Mouse (Mus musculus) forebrain, embryonic 11.5 days (tissue): ENCODE data around the gene Ric1. TPM values are rescaled to one million over a fixed set of nuclear protein-coding genes. Genes with fewer than 3 reads are reported as not detected.

ENCODE experiments used
- ATAC-seq: fragments of 200-750 bp; cut with Nextera tagmentation; replicated peaks from 2 replicates; pipeline ENCODE4 v1.8.0; 2017; ENCODE audit warnings: moderate TSS enrichment; ENCODE audit not compliant: low FRiP score
- DNase-seq: peaks from one replicate; pipeline ENCODE4 v3.0.0-alpha.2; 2017; ENCODE audit warnings: low spot score
- H3K27ac ChIP-seq: fragments of 300-500 bp; sonication (generic); 2 replicates; pipeline ENCODE4 v1.5.1; 2014; ENCODE audit warnings: low read depth, low read length
- H3K27me3 ChIP-seq: fragments of 300-500 bp; sonication (generic); 2 replicates; pipeline ENCODE4 v1.6.1; 2014; ENCODE audit warnings: mild to moderate bottlenecking, low read length, mixed read lengths; ENCODE audit not compliant: control insufficient read depth, insufficient read depth
- H3K36me3 ChIP-seq: fragments of 300-500 bp; sonication (generic); 2 replicates; pipeline ENCODE4 v1.6.1; 2014; ENCODE audit warnings: mild to moderate bottlenecking, low read length, moderate library complexity, mixed read lengths; ENCODE audit not compliant: control insufficient read depth, insufficient read depth
- H3K4me1 ChIP-seq: fragments of 300-500 bp; sonication (generic); replicated peaks from 2 replicates; pipeline ENCODE4 v1.6.1; 2014; ENCODE audit warnings: low read length, mixed read lengths; ENCODE audit not compliant: control insufficient read depth, insufficient read depth
- H3K4me2 ChIP-seq: fragments of 300-500 bp; sonication (generic); 2 replicates; pipeline ENCODE4 v1.6.1; 2014; ENCODE audit warnings: low read depth, mild to moderate bottlenecking, low read length, moderate library complexity, mixed read lengths; ENCODE audit not compliant: severe bottlenecking
- H3K4me3 ChIP-seq: fragments of 300-500 bp; sonication (generic); 2 replicates; pipeline ENCODE4 v1.5.1; 2014; ENCODE audit warnings: low read depth, low read length
- H3K9ac ChIP-seq: fragments of 300-500 bp; sonication (generic); 2 replicates; pipeline ENCODE4 v1.6.1; 2014; ENCODE audit warnings: low read length
- H3K9me3 ChIP-seq: fragments of 300-500 bp; sonication (generic); 2 replicates; pipeline ENCODE4 v1.6.1; 2016; ENCODE audit warnings: low read length, mixed read lengths; ENCODE audit not compliant: control insufficient read depth
- WGBS: fragments of 180-500 bp; shearing (Covaris S2); extraction: QIAGEN DNeasy Blood & Tissue Kit; methylation state at CpG from one replicate; pipeline ENCODE4 v1.1.7; 2014; 5-methylcytosine and 5-hydroxymethylcytosine counted together
- polyA plus RNA-seq: library from polyadenylated mRNA; unstranded; fragments of >200 nt; fragmentation: Nextera tagmentation; extraction: Ambion mirVana; gene quantifications from 2 replicates; pipeline ENCODE4 v1.2.1, GENCODE M21; 2014

Ric1 gene
- polyA plus RNA-seq, 1 experiment from 2014 or later = 13.5 TPM

- no peaks in the 10 kb centered on the region for H3K9me3 ChIP-seq
- H3K27ac ChIP-seq = no peak overlapping the region
- no peak overlapping the region for H3K4me3 ChIP-seq
- 81% methylated on average over 9 of the region's 9 CpGs for WGBS
- no peak overlapping the region for H3K9ac ChIP-seq
- DNase-seq = no peak
- no peak for ATAC-seq
- H3K27me3 ChIP-seq = no peaks in the 10 kb centered on the region
- no peaks in the 10 kb centered on the region for H3K4me1 ChIP-seq
- no peaks in the 10 kb centered on the region for H3K36me3 ChIP-seq
- no peak overlapping the region for H3K4me2 ChIP-seq
These were observed 30.6 kb upstream of the Ric1 start for GRCm38 (mm10) chr19:29491467-29491866.

- ATAC-seq (no peak), DNase-seq (no peak)
- Histone ChIP-seq H3K4me2 (no peak overlapping the region), H3K27me3 (no peaks in the 10 kb centered on the region), H3K4me1 (no peaks in the 10 kb centered on the region), H3K27ac (no peak overlapping the region), H3K9ac (no peak overlapping the region), H3K9me3 (no peaks in the 10 kb centered on the region), H3K4me3 (no peak overlapping the region), H3K36me3 (no peaks in the 10 kb centered on the region)
- WGBS = 80% methylated on average over 4 of the region's 4 CpGs
These were observed 27.6 kb upstream of the Ric1 start for GRCm38 (mm10) chr19:29494454-29494853.

- no peak overlapping the region for H3K9ac ChIP-seq
- no peak for DNase-seq
- H3K36me3 ChIP-seq = no peaks in the 10 kb centered on the region
- no peak overlapping the region for H3K27ac ChIP-seq
- no peak for ATAC-seq
- no peaks in the 10 kb centered on the region for H3K4me1 ChIP-seq
- no peaks in the 10 kb centered on the region for H3K9me3 ChIP-seq
- H3K27me3 ChIP-seq = no peaks in the 10 kb centered on the region
- H3K4me3 ChIP-seq = no peak overlapping the region
- no peak overlapping the region for H3K4me2 ChIP-seq
- WGBS = 81% methylated on average over 6 of the region's 6 CpGs
These were observed 26.0 kb upstream of the Ric1 start for GRCm38 (mm10) chr19:29496001-29496597.

GRCm38 (mm10) chr19:29496786-29497557 is 25.1 kb upstream of the Ric1 start:
- H3K27ac ChIP-seq = no peak overlapping the region
- 81% methylated on average over 7 of the region's 7 CpGs for WGBS
- ATAC-seq (no peak), DNase-seq (no peak)
- H3K36me3 ChIP-seq = no peaks in the 10 kb centered on the region
- H3K4me2 ChIP-seq = no peak overlapping the region
- no peaks in the 10 kb centered on the region for H3K9me3 ChIP-seq
- H3K27me3 ChIP-seq = no peaks in the 10 kb centered on the region
- H3K9ac ChIP-seq = no peak overlapping the region
- H3K4me1 ChIP-seq = no peaks in the 10 kb centered on the region
- H3K4me3 ChIP-seq = no peak overlapping the region

GRCm38 (mm10) chr19:29497874-29498273 is 24.2 kb upstream of the Ric1 start:
- no peaks in the 10 kb centered on the region for H3K9me3 ChIP-seq
- 92% methylated on average over 7 of the region's 7 CpGs for WGBS
- no peak for DNase-seq
- H3K27ac ChIP-seq = no peak overlapping the region
- H3K36me3 ChIP-seq = no peaks in the 10 kb centered on the region
- H3K4me1 ChIP-seq = no peaks in the 10 kb centered on the region
- H3K9ac ChIP-seq = no peak overlapping the region
- H3K4me2 ChIP-seq = no peak overlapping the region
- H3K27me3 ChIP-seq = no peaks in the 10 kb centered on the region
- H3K4me3 ChIP-seq = no peak overlapping the region
- no peak for ATAC-seq

GRCm38 (mm10) chr19:29498842-29499456 is 23.1 kb upstream of the Ric1 start:
- no peaks in the 10 kb centered on the region for H3K27me3 ChIP-seq
- H3K4me2 ChIP-seq = no peak overlapping the region
- ATAC-seq (no peak), DNase-seq (no peak)
- no peak overlapping the region for H3K9ac ChIP-seq
- 85% methylated on average over 6 of the region's 6 CpGs for WGBS
- H3K4me3 ChIP-seq = no peak overlapping the region
- H3K36me3 ChIP-seq = no peaks in the 10 kb centered on the region
- no peaks in the 10 kb centered on the region for H3K9me3 ChIP-seq
- H3K4me1 ChIP-seq = no peaks in the 10 kb centered on the region
- no peak overlapping the region for H3K27ac ChIP-seq

GRCm38 (mm10) chr19:29500333-29500732 is 21.7 kb upstream of the Ric1 start:
- Histone ChIP-seq H3K27ac (no peak overlapping the region), H3K36me3 (no peaks in the 10 kb centered on the region)
- 97% methylated on average over 1 of the region's 1 CpGs for WGBS

GRCm38 (mm10) chr19:29501106-29501505 is 21.0 kb upstream of the Ric1 start:
- Histone ChIP-seq H3K4me1 (no peaks in the 10 kb centered on the region), H3K9ac (no peak overlapping the region), H3K27ac (no peak overlapping the region), H3K4me2 (peak overlapping the region; percentile 21; the same call in 1 of the 2 replicates), H3K36me3 (no peaks in the 10 kb centered on the region), H3K27me3 (no peaks in the 10 kb centered on the region), H3K9me3 (no peaks in the 10 kb centered on the region), H3K4me3 (0 out of 2 replicates have a peak overlapping the region, but pooled peaks have one; percentile 6)
- 41% methylated on average over 11 of the region's 11 CpGs for WGBS
- DNase-seq = peak; percentile 61
- ATAC-seq = no peak

More at GRCm38 (mm10) chr19:29500333-29500732, 21.7 kb upstream of the Ric1 start:
- H3K4me3 ChIP-seq = no peak overlapping the region
- ATAC-seq (no peak), DNase-seq (no peak)
- H3K9ac ChIP-seq = no peak overlapping the region
- no peaks in the 10 kb centered on the region for H3K9me3 ChIP-seq
- no peaks in the 10 kb centered on the region for H3K27me3 ChIP-seq
- H3K4me1 ChIP-seq = no peaks in the 10 kb centered on the region
- no peak overlapping the region for H3K4me2 ChIP-seq
